Mouse (Mus musculus) neural tube, embryonic 15.5 days (tissue): ENCODE measurements around the gene 4921539E11Rik. TPM values are rescaled to one million over a fixed set of nuclear protein-coding genes. Genes with fewer than 3 reads are reported as not detected.

ENCODE experiments used
- ATAC-seq: fragments of 200-750 bp; cut with Nextera tagmentation; 2 replicates; pipeline ENCODE4 v1.8.0; 2017; ENCODE audit warnings: mild to moderate bottlenecking, moderate TSS enrichment, moderate library complexity; ENCODE audit not compliant: low FRiP score
- H3K27ac ChIP-seq: fragments of 300-500 bp; sonication (generic); replicated peaks from 2 replicates; pipeline ENCODE4 v1.5.1; 2015; ENCODE audit warnings: mild to moderate bottlenecking, inconsistent platforms
- H3K27me3 ChIP-seq: fragments of 300-500 bp; sonication (generic); replicated peaks from 2 replicates; pipeline ENCODE4 v1.6.1; 2015; ENCODE audit warnings: inconsistent platforms
- H3K36me3 ChIP-seq: fragments of 300-500 bp; sonication (generic); 2 replicates; pipeline ENCODE4 v1.6.1; 2015; ENCODE audit warnings: inconsistent platforms
- H3K4me1 ChIP-seq: fragments of 300-500 bp; sonication (generic); 2 replicates; pipeline ENCODE4 v1.6.1; 2015; ENCODE audit warnings: inconsistent platforms
- H3K4me2 ChIP-seq: fragments of 300-500 bp; sonication (generic); 2 replicates; pipeline ENCODE4 v1.6.1; 2015; ENCODE audit warnings: inconsistent platforms, mild to moderate bottlenecking, moderate library complexity
- H3K4me3 ChIP-seq: fragments of 300-500 bp; sonication (generic); replicated peaks from 2 replicates; pipeline ENCODE4 v1.5.1; 2015; ENCODE audit warnings: mild to moderate bottlenecking, inconsistent platforms
- H3K9ac ChIP-seq: fragments of 300-500 bp; sonication (generic); replicated peaks from 2 replicates; pipeline ENCODE4 v1.6.1; 2015; ENCODE audit warnings: mild to moderate bottlenecking, inconsistent platforms
- H3K9me3 ChIP-seq: fragments of 300-500 bp; sonication (generic); replicated peaks from 2 replicates; pipeline ENCODE4 v1.6.1; 2016; ENCODE audit warnings: inconsistent platforms
- WGBS: fragments of 180-500 bp; shearing (Covaris S2); methylation state at CpG from one replicate; pipeline ENCODE4 v1.1.7; 2015; ENCODE audit warnings: mixed read lengths; 5-methylcytosine and 5-hydroxymethylcytosine counted together
- polyA plus RNA-seq: library from polyadenylated mRNA; unstranded; fragments of >200 nt; fragmentation: Nextera tagmentation; extraction: Ambion mirVana; gene quantifications from 2 replicates; pipeline ENCODE4 v1.2.1, GENCODE M21; 2015

The 4921539E11Rik gene
- not detected in 2 replicates for polyA plus RNA-seq

DNA sequence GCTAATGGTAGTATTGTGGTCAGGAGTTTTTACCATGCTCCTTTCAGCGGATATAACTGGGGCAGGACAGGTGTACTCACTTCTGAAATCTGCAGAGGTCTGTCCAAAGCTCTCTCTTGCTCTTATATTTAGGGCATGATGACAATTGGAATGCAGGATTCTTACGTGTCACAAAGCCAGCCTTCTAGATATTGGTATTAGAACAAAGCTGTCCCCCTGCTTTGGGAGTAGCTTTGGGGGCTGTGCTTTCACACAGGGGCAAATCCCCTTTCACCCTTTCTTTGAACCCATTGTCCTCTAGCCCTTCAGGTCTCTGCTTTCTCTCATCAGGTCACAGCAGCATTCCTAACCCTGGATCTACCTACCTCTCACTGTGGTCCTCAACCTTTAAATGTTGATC lies at the start of gene 4921539E11Rik:
Gene 4921539E11Rik (minus strand): TSS at position 101 of the 400 bp plus-strand sequence.
- Histone ChIP-seq H3K9ac (no peak within 1 kb of the TSS), H3K4me1 (no peaks in the 10 kb centered on the region), H3K4me3 (no peak within 1 kb of the TSS), H3K9me3 (no peaks in the 10 kb centered on the region), H3K36me3 (no peaks in the 10 kb centered on the region), H3K4me2 (no peak within 1 kb of the TSS), H3K27ac (no peak within 1 kb of the TSS), H3K27me3 (no peaks in the 10 kb centered on the region)
- no peak for ATAC-seq
- 80% methylated on average over 2 of the region's 2 CpGs for WGBS

- no peak for ATAC-seq
- H3K4me1 ChIP-seq: no peaks in the 10 kb centered on the region
- H3K9me3 ChIP-seq: no peaks in the 10 kb centered on the region
- H3K9ac ChIP-seq: no peak overlapping the region
- no peak overlapping the region for H3K4me2 ChIP-seq
- H3K36me3 ChIP-seq: no peaks in the 10 kb centered on the region
- H3K27me3 ChIP-seq: no peaks in the 10 kb centered on the region
- no peak overlapping the region for H3K27ac ChIP-seq
- 85% methylated on average over 5 of the region's 5 CpGs for WGBS
- no peak overlapping the region for H3K4me3 ChIP-seq
Measured at GRCm38 (mm10) chr4:103335134-103335533, 44.5 kb upstream of the 4921539E11Rik start.

GRCm38 (mm10) chr4:103329348-103329747 lies 38.7 kb upstream of the 4921539E11Rik start:
- Histone ChIP-seq H3K27ac (no peak overlapping the region), H3K9me3 (no peaks in the 10 kb centered on the region), H3K4me1 (peaks cover 7% of the 10 kb centered on the region), H3K27me3 (no peaks in the 10 kb centered on the region), H3K9ac (no peak overlapping the region), H3K36me3 (no peaks in the 10 kb centered on the region), H3K4me2 (no peak overlapping the region), H3K4me3 (no peak overlapping the region)
- 43% methylated on average over 6 of the region's 6 CpGs for WGBS
- ATAC-seq: no peak

GRCm38 (mm10) chr4:103326994-103327393 lies 36.3 kb upstream of the 4921539E11Rik start:
- Histone ChIP-seq H3K4me1 (peaks cover 7% of the 10 kb centered on the region), H3K9ac (no peak overlapping the region), H3K4me3 (no peak overlapping the region), H3K27ac (no peak overlapping the region), H3K4me2 (no peak overlapping the region), H3K9me3 (no peaks in the 10 kb centered on the region), H3K27me3 (no peaks in the 10 kb centered on the region), H3K36me3 (no peaks in the 10 kb centered on the region)
- whole genome bisulfite sequencing: 72% methylated on average over 3 of the region's 3 CpGs
- ATAC-seq: no peak

DNA sequence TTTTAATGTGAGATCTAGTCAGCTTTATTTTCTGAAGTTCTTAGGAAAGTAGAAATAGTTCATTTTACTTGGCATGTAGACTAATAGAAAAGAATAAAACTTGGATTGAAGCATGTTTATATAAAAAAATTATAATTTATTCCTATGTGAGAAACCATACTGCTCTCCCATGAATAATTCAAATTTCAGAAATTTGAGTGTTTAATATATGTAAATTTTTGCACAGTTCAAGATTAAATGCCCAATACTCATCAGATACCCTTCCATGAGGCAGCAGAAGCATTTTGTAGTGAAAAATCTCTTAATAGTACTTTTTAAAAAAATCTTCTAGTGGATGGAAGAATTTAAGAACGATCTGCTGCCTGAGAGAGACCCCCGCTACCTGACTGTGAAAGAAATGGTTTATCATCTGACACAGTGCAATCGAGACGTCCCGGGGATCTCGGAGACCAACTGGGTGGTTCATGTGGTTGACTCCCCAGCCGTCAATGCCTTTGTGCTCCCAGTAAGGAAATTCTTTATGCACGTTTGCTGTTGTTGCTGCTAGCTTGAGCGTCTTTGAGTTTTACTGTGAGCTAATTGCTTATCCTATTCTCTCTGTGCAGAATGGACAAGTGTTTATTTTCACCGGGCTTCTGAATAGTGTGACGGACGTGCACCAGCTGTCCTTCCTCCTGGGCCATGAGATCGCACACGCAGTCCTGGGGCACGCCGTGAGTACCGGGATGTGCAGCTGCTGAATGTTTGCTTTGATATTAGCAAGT lies 34.2 kb upstream of the 4921539E11Rik start:
- peak overlapping the region; percentile 44 for H3K4me2 ChIP-seq
- ATAC-seq: no peak
- peaks cover 7% of the 10 kb centered on the region for H3K4me1 ChIP-seq
- H3K9ac ChIP-seq: no peak overlapping the region
- H3K4me3 ChIP-seq: no peak overlapping the region
- WGBS: 13% methylated on average over 17 of the region's 17 CpGs
- no peak overlapping the region for H3K27ac ChIP-seq
- no peaks in the 10 kb centered on the region for H3K36me3 ChIP-seq
- no peaks in the 10 kb centered on the region for H3K9me3 ChIP-seq
- H3K27me3 ChIP-seq: no peaks in the 10 kb centered on the region

GRCm38 (mm10) chr4:103321461-103321860 lies 30.8 kb upstream of the 4921539E11Rik start:
- Histone ChIP-seq H3K4me1 (peaks cover 4% of the 10 kb centered on the region), H3K36me3 (no peaks in the 10 kb centered on the region), H3K9me3 (no peaks in the 10 kb centered on the region), H3K27me3 (no peaks in the 10 kb centered on the region), H3K27ac (no peak overlapping the region), H3K9ac (no peak overlapping the region), H3K4me3 (no peak overlapping the region), H3K4me2 (no peak overlapping the region)
- ATAC-seq: no peak
- 88% methylated on average over 6 of the region's 6 CpGs for WGBS

- Histone ChIP-seq H3K4me3 (no peak overlapping the region), H3K36me3 (no peaks in the 10 kb centered on the region), H3K27ac (no peak overlapping the region), H3K4me2 (no peak overlapping the region), H3K4me1 (peaks cover 15% of the 10 kb centered on the region), H3K27me3 (no peaks in the 10 kb centered on the region), H3K9me3 (no peaks in the 10 kb centered on the region), H3K9ac (no peak overlapping the region)
- WGBS: 95% methylated on average over 4 of the region's 4 CpGs
- ATAC-seq: no peak
Measured at GRCm38 (mm10) chr4:103315861-103316260, 25.2 kb upstream of the 4921539E11Rik start.

DNA sequence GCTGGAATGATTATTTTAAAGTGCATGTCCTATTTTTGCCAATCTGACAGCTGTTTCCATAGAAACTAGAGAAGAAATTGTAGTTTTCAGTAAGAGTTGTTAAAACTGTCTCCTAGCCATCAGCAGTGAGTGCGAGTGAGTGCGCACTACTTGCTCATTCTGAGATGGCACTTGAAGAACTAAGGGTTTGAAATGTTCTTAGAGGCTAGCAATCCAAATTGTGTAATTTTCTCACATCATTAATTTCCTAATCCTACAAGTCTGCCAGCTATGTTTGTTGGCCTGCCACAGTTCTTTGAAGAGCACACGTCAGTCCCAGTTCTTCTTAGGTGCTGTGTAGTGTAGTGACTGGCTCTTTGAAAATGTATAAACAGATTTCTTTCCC lies 23.9 kb upstream of the 4921539E11Rik start:
- Histone ChIP-seq H3K9ac (peak overlapping the region; percentile 84; the same call in 1 of the 2 replicates), H3K27ac (peak overlapping the region; percentile 98), H3K4me3 (peak overlapping the region; percentile 81), H3K4me2 (peak overlapping the region; percentile 70), H3K9me3 (no peaks in the 10 kb centered on the region), H3K27me3 (0 out of 2 replicates have a peak, but pooled peaks cover 4% of the 10 kb centered on the region), H3K36me3 (no peaks in the 10 kb centered on the region), H3K4me1 (peaks cover 15% of the 10 kb centered on the region)
- 35% methylated on average over 3 of the region's 3 CpGs for WGBS
- ATAC-seq: no peak

DNA sequence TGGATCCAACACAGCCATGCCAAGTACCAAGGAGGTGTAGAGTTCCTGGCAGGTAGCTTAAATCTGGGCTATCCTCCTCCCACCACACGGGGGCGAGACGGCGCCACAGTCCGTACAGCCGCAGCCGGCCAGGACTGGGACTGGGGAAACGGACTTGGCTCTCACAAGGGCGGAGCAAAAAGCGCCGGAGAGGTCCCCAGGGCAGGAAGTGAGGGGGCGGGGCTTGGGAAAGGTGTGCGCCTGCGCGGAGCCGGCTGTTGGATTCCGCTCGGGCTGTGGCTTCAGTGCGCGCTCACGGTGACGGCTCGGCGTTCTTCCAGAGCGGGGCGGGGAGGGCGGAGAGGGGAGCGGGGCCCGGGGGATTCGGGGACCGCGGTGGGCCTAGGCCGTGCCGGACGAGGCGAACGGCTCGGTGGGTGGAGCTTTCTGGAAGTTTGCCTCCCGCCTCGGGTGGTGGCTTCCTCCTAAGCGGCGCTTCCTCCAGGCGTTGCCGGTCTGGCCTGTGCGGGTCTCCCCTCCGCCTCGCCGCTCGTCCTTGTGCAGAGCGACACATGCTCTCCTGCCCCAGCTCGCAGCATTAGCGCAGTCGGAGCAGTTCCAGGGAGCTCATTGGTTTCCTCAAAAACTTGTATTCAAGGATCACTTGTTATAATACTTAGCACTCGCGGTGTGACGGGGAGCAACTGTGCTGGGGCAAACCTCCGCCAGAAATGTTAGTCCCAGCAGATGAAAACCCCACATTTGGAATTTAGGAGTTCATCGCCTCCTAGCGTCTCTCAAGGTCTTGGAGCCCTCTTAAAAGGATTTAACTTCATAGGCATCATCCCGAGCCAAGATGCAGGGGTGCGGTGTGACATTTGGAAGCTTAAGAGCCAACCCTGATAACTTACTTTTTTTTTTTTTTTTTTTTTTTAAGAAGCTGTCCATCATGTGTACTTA lies 23.2 kb upstream of the 4921539E11Rik start, which contains the start of gene Oma1:
Gene Oma1 (plus strand): TSS at position 226 of the 939 bp plus-strand sequence.
- Histone ChIP-seq H3K27me3 (0 out of 2 replicates have a peak, but pooled peaks cover 4% of the 10 kb centered on the region), H3K9ac (peak within 1 kb of the TSS; percentile 84), H3K27ac (peak within 1 kb of the TSS; percentile 98), H3K4me2 (peak within 1 kb of the TSS; percentile 70), H3K4me1 (peaks cover 15% of the 10 kb centered on the region), H3K4me3 (peak within 1 kb of the TSS; percentile 81), H3K36me3 (no peaks in the 10 kb centered on the region), H3K9me3 (no peaks in the 10 kb centered on the region)
- WGBS: under 1% methylated on average over 59 of the region's 61 CpGs
- peak; percentile 99 for ATAC-seq

DNA sequence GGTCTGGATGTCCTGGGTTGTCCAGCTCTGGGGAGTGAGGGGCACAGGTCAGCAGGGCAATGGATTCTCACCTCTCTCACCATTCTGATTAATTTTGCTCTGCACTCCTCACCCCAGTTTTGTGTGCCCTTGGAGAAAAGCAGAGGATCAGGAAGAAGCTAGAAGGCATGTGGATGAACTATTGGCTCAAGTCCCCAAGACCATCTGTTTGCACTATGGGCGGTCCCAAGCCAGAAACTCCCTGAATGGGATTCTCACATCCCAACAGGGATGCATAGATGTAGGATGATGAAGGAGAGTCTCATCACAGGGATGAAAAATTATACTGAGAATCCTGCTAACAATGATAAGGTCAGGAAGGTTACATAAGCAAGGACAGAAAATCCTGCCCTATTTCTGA lies 13.2 kb upstream of the 4921539E11Rik start:
- 100% methylated on average over 1 of the region's 1 CpGs for WGBS

DNA sequence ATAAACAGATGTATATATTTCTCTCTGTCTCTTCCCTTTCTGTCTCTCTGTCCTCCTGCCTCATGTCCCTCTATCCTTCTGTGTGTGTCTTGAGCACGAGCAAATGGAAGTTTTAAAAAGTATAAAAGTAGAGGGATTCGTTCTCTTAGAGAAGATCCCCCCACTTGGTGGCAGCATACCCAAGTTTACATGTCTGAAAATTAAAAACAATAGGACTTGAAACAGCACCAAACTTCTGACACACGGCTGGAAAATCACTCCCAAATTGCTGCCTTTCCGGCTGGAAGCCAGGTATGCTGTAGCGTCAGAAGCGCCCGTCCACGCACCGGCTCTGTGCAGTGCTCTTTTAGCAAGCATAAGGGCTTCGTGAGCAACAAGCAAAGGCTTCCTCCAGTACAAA lies 8.7 kb upstream of the 4921539E11Rik start:
- Histone ChIP-seq H3K36me3 (no peaks in the 10 kb centered on the region), H3K4me2 (no peak overlapping the region), H3K9me3 (no peaks in the 10 kb centered on the region), H3K9ac (no peak overlapping the region), H3K4me1 (0 out of 2 replicates have a peak, but pooled peaks cover 6% of the 10 kb centered on the region), H3K4me3 (no peak overlapping the region), H3K27ac (no peak overlapping the region), H3K27me3 (no peaks in the 10 kb centered on the region)
- no peak for ATAC-seq
- 68% methylated on average over 10 of the region's 10 CpGs for WGBS

More for the DNA sequence above, 13.2 kb upstream of the 4921539E11Rik start:
- Histone ChIP-seq H3K27me3 (no peaks in the 10 kb centered on the region), H3K4me3 (no peak overlapping the region), H3K9me3 (no peaks in the 10 kb centered on the region), H3K9ac (no peak overlapping the region), H3K27ac (no peak overlapping the region), H3K4me2 (no peak overlapping the region), H3K4me1 (0 out of 2 replicates have a peak, but pooled peaks cover 6% of the 10 kb centered on the region), H3K36me3 (no peaks in the 10 kb centered on the region)
- ATAC-seq: no peak
